Mouse (Mus musculus): ENCODE results near the gene Btbd6. TPM values are rescaled to one million over a fixed set of nuclear protein-coding genes. Genes with fewer than 3 reads are reported as not detected.

The Btbd6 gene
- polyA plus RNA-seq, 1 experiment, result 10.9 TPM

DNA sequence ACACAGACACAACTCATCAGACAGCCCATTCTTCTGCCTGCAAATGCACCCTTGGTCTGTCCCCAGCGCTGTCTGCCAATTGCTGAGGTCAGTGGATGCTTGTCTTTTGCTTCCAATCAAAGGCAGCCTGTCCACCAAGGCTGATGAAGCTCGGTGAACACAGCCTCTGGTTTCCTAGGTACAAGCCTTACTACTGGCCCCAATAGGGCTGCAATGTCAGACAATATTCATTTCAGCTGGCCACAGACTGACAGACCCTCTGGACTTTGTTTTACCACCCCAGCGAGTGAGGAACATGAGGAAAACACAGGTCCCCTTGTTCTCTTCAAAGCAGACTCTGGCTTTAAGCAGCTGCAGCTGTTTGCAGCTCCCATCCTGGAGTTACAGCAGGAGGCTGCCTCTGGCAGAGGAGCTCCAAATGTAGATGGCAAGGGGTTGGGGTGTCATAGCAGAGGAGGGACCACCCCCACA, 36.8 kb downstream of the Btbd6 start:
- peaks cover 8% of the 10 kb centered on the region for H3K4me1 ChIP-seq (ENCODE audit: control insufficient read depth, insufficient read depth, insufficient read length, low read length)
- H3K27ac ChIP-seq (replicated peaks; ENCODE audit: low read depth, low read length), result peak overlapping the region; percentile 89; the same call in 1 of the 2 replicates
- H3K4me3 ChIP-seq (ENCODE audit: insufficient read depth, low read depth, low read length), result peak overlapping the region; percentile 90; the same call in 1 of the 2 replicates

DNA sequence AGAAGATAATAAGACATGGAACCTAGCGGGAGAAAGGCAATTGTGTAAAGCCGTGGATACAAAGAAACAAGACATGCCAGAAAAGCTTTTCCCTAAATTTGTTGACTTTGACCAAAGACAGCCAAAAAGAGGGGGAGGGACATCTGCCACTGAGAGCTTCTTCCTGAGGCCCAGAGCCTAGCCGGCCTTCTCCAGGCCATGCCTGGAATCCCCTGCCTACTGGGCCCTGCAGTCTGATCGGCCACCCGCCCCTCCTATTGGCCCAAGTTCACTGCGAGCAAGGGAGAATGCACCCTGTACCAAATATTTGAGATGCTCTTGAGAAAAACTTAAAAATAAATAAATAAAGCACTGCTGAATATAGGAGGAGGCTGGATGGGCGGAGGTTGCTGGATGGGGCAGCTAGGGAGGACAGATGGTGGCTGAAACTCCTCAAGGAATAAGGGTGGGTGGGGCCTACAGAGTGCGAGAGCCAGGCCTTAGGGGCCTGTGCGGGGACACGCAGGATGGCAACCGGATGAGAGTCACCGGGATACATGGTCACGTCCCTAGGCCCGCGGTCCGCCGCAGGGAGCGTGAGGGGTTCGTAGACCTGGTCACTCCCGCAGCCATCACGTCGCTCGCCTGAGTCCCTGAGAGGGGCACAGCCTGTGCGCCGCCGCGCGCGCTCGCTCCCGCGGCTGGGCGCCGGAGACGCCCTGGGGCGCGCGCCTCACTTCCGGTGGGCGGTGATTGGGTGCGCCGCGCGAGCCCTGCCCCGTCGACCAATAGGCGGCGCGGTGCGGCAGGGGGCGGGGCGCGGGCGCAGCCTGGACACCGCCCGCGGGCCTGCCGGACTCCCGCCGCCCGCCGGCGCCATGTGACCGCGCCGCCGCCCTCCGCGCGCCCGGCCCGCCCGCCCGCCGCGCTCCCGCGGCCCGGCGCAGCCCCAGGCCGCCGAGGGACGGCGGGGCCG, 37.6 kb downstream of the Btbd6 start, which contains the start of gene Pacs2:
Gene Pacs2 (plus strand): TSS at position 905 of the 955 bp plus-strand sequence.
- peak within 1 kb of the TSS; percentile 89 for H3K27ac ChIP-seq (replicated peaks; ENCODE audit: low read depth, low read length)
- H3K4me1 ChIP-seq (ENCODE audit: control insufficient read depth, insufficient read depth, insufficient read length, low read length), result peaks cover 8% of the 10 kb centered on the region
- peak within 1 kb of the TSS; percentile 97 for H3K4me3 ChIP-seq (ENCODE audit: insufficient read depth, low read depth, low read length)

DNA sequence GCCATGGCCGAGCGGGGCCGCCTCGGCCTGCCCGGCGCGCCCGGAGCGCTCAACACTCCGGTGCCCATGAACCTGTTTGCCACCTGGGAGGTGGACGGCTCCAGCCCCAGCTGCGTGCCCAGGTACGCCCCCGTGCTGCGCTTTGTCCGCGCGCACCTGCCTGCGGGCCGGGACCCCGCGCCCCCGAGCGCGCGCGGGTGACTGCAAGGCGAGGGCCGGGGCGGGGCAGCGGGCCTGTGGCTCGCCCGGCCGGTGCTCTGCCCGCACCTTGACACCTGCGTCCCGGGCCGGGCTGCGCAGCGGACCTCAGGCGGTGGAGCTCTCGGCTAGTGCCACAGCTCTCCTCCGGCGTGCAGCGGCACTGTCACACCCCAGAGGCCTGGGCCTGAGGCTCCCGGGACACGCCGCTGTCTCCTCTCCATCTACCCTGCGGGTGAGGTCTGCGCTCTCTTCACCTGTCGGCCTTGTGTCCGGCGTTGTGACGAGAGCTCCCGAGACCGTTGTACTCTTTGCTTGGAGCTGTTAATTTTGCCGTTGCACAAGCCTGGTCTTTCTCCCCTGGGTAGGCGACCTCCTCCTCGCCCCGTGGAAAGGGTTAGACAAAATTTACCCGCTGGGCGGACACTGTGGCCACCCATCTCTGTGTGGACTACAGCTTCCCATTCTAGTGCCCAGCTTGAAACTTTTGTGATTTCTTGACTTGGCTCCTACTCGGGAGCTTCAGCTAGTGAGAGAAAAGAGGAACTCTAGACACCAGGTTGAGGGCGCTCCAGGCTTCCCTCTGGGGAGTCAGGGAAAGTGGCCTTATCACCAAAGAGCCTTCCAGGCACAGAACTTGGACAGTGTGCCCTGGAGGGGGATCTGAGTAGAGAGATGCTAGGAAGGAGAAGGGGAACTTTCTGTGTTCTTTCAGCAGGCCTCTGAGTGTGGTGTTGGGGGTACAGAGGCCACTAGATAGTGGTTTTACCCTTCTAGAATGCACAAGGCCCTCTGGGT, 38.6 kb downstream of the Btbd6 start:
- peak overlapping the region; percentile 97 for H3K4me3 ChIP-seq (ENCODE audit: insufficient read depth, low read depth, low read length)
- peaks cover 8% of the 10 kb centered on the region for H3K4me1 ChIP-seq (ENCODE audit: control insufficient read depth, insufficient read depth, insufficient read length, low read length)
- peak overlapping the region; percentile 49 for H3K27ac ChIP-seq (replicated peaks; ENCODE audit: low read depth, low read length)

DNA sequence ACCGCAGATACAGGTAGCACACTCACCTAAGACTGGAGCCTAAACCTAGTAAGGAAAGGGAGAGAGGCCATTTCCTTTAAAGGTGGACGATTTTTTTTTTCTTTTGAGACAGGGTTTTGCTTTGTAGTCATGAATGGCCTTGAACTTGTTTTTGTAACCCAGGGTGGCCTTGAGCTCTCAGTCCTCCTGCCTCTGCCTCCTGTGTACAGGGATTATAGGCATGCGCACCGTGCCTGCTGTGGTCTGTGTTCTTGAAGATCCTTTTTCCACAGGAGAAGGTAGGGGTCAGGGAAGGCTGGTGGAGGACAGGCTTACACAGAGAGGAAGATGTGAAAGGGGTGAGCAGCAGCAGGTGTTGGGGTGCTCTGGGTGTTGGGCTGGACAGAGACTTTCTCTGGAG, 39.7 kb downstream of the Btbd6 start:
- H3K27ac ChIP-seq (replicated peaks; ENCODE audit: low read depth, low read length), result no peak overlapping the region
- peaks cover 8% of the 10 kb centered on the region for H3K4me1 ChIP-seq (ENCODE audit: control insufficient read depth, insufficient read depth, insufficient read length, low read length)
- H3K4me3 ChIP-seq (ENCODE audit: insufficient read depth, low read depth, low read length), result peak overlapping the region; percentile 97; the same call in 1 of the 2 replicates

DNA sequence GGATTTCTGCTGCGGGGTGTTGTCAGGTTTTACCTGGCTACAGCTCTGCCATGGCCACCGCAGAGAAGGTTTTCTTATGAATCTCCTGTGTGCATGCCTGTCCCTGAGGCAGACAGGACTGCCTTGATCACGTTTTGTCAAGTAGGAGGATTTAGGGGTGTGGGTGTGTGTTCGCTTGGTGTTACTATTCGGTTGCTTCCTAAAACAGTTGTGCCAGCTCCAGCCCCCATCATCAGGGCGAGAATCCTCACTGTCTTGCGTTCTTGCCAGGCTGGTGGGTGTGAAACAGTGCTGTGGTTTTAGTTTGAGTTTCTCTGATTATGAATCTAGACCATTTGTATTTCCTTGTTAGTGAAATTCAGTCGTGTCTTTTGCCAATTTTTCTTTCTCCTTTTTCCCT, 40.7 kb downstream of the Btbd6 start:
- no peak overlapping the region for H3K27ac ChIP-seq (replicated peaks; ENCODE audit: low read depth, low read length)
- H3K4me3 ChIP-seq (ENCODE audit: insufficient read depth, low read depth, low read length), result no peak overlapping the region
- H3K4me1 ChIP-seq (ENCODE audit: control insufficient read depth, insufficient read depth, insufficient read length, low read length), result peaks cover 8% of the 10 kb centered on the region

DNA sequence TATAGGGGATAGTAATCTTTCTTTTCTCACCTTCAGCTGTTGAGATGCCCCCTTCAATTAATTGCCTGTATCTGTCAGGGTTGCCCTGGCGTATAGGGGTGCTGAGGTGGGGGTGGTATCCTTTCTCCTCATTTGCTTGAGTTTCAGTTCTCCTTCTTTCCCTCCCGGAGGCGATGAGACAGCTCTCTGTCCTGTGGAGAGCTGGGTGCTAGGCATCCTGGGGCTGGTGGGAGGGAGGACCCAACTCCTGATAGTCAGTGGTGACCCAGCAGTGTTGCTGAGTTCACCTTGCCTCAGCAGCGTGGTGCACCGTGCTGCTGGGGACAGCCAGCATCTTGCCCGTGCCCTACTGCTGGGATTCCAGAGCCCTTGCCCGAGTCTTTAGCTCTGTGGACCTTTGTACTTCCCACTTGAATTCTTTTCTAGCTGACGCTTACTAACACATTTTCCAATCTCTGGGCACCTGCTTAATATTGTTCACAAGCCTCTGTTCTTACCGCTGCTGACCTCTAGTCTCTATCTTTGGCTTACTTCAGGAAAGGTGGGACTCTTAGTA, 41.2 kb downstream of the Btbd6 start:
- no peak overlapping the region for H3K4me3 ChIP-seq (ENCODE audit: insufficient read depth, low read depth, low read length)
- no peak overlapping the region for H3K27ac ChIP-seq (replicated peaks; ENCODE audit: low read depth, low read length)
- peaks cover 8% of the 10 kb centered on the region for H3K4me1 ChIP-seq (ENCODE audit: control insufficient read depth, insufficient read depth, insufficient read length, low read length)

DNA sequence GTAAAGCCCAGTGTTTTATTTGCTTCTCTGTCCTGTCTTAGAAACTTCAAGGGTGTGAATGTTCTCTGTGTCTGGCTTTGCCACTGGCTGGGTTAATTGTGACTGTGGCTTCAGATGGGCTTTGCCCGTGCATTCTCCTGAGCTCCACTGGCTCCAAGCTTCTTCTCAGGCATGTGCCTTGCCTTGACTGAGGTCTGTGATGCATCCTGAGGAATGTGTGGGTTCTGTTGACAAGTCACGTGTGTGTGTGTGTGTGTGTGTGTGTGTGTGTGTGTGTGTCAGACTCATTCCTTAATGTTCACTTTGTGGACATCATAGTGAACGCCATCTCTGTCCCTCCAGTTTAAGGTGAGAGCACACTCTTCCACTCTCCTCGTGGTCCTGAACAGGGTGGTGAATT, 42.5 kb downstream of the Btbd6 start:
- peaks cover 4% of the 10 kb centered on the region; the same call in 1 of the 2 replicates for H3K4me1 ChIP-seq (ENCODE audit: control insufficient read depth, insufficient read depth, insufficient read length, low read length)
- H3K27ac ChIP-seq (replicated peaks; ENCODE audit: low read depth, low read length), result no peak overlapping the region
- no peak overlapping the region for H3K4me3 ChIP-seq (ENCODE audit: insufficient read depth, low read depth, low read length)

DNA sequence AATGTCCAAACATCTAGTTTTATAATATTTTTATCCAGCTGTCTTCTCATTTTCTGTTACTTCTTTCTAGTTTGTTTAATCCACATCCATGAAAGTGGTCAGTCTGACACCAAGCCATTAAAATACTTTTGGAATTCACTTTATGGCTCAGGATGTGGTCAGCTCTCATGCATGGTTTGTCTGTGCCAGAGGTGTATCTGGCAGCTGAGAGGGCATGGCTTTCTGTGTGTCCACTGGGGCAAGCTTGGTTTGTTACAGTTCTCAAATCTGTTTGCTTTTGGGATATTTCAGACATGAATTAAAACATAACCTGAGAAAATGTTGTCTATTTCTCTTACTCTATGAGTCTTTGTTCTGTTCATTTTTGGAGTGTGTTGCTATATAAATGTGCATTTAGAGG, 45.2 kb downstream of the Btbd6 start:
- H3K4me3 ChIP-seq (ENCODE audit: insufficient read depth, low read depth, low read length), result no peak overlapping the region
- H3K27ac ChIP-seq (replicated peaks; ENCODE audit: low read depth, low read length), result no peak overlapping the region
- H3K4me1 ChIP-seq (ENCODE audit: control insufficient read depth, insufficient read depth, insufficient read length, low read length), result no peaks in the 10 kb centered on the region

DNA sequence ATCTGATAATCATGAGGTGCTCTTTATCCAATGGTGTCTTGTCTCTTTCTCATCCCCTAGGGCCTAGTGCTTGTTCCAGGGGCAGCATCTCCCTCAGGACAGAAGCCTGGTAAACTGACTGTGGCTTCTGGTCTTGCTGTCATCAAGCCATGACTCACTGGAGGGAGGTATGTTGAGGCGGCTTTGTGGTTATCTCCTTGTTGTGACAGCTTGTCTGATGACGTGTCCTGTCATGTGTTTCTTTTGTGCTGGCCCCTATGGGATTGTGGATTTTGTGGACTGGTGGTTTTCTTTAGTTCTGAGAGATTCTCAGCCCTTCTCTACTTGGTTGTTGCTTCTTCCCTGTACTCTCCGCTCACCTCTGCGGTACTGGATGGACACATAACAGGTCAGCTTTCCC, 46.8 kb downstream of the Btbd6 start:
- Histone ChIP-seq H3K4me3 (ENCODE audit: insufficient read depth, low read depth, low read length) (no peak overlapping the region), H3K4me1 (ENCODE audit: control insufficient read depth, insufficient read depth, insufficient read length, low read length) (no peaks in the 10 kb centered on the region), H3K27ac (replicated peaks; ENCODE audit: low read depth, low read length) (no peak overlapping the region)

DNA sequence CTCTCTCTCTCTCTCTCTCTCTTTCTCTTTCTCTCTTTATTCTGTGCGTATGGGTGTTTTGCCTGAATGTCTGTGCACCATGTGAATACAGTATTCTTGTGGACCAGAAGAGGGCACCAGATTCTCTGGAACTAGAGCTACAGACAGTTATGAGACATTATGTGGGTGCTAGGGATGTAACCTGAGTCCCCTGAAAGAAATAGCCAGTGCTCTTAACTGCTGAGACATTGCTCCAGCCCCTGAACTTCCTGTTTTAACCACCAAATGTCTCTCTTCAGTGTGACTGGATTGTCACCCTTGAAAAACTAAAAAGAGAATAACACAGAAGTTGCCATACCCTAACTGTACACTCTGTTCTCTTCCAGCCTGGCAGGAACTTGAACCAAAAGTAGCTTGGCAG, 50.3 kb downstream of the Btbd6 start:
- Histone ChIP-seq H3K4me1 (ENCODE audit: control insufficient read depth, insufficient read depth, insufficient read length, low read length) (peaks cover 11% of the 10 kb centered on the region; the same call in 1 of the 2 replicates), H3K4me3 (ENCODE audit: insufficient read depth, low read depth, low read length) (no peak overlapping the region), H3K27ac (replicated peaks; ENCODE audit: low read depth, low read length) (no peak overlapping the region)

DNA sequence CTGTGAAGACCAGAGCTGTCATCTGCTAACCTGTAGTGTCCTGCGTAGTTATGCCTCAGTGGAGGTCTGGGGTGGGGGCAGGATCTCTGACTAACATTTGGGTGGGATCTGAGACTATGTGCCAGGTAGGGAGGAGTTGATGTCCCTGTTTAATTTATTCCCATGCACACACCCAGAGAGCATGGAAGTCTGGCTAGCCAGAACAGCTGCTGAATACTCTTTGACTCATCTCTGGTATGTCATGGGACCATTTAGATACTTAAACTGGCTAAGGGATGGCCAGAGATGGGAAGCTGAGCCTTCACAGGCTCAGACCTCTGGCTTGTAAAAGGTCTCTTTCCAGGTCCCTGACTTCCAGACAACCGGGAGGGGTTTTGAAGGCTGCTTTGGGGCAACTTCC, 51.2 kb downstream of the Btbd6 start:
- H3K27ac ChIP-seq (replicated peaks; ENCODE audit: low read depth, low read length), result no peak overlapping the region
- H3K4me1 ChIP-seq (ENCODE audit: control insufficient read depth, insufficient read depth, insufficient read length, low read length), result peaks cover 19% of the 10 kb centered on the region
- no peak overlapping the region for H3K4me3 ChIP-seq (ENCODE audit: insufficient read depth, low read depth, low read length)

DNA sequence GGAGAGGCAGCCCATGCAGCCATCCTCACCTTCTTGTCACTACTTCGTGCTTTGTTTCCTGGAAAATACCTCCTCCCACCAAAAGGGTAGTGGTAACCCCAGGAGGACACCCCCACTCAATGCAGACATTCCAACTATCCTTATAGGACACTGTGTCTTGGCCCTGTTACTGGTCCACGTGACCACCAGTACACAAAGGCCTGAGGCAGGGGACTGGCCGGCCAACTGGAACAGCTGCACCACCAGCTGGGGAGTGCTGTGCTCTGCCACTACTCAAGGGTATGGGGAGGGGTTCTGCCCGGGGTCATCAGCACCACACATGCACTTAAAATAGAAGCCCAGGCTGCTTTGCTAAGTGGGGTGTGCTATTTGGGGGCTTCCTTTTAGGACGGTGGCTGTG, 51.8 kb downstream of the Btbd6 start:
- no peak overlapping the region for H3K4me3 ChIP-seq (ENCODE audit: insufficient read depth, low read depth, low read length)
- peaks cover 19% of the 10 kb centered on the region for H3K4me1 ChIP-seq (ENCODE audit: control insufficient read depth, insufficient read depth, insufficient read length, low read length)
- H3K27ac ChIP-seq (replicated peaks; ENCODE audit: low read depth, low read length), result no peak overlapping the region

All from brown adipose tissue, adult 24 weeks (tissue).